Mouse (Mus musculus) limb, embryonic 13.5 days (tissue): ENCODE measurements around the gene Rpl36. TPM values are rescaled to one million over a fixed set of nuclear protein-coding genes. Genes with fewer than 3 reads are reported as not detected.
A peak's percentile ranks its signal among the peaks of the same experiment; 100 is the strongest.

Experiments
- ATAC-seq: fragments of 200-750 bp; cut with Nextera tagmentation; 2 replicates; pipeline ENCODE4 v1.8.0; 2017; ENCODE audit warnings: low read depth, moderate number of reproducible peaks, moderate TSS enrichment; ENCODE audit not compliant: low FRiP score
- H3K27ac ChIP-seq: fragments of 300-500 bp; sonication (generic); 2 replicates; pipeline ENCODE4 v1.5.1; 2015; ENCODE audit warnings: inconsistent platforms, mild to moderate bottlenecking, moderate library complexity
- H3K27me3 ChIP-seq: fragments of 300-500 bp; sonication (generic); 2 replicates; pipeline ENCODE4 v1.6.1; 2015; ENCODE audit warnings: mild to moderate bottlenecking, inconsistent platforms
- H3K36me3 ChIP-seq: fragments of 300-500 bp; sonication (generic); 2 replicates; pipeline ENCODE4 v1.6.1; 2015; ENCODE audit warnings: inconsistent platforms, mild to moderate bottlenecking, moderate library complexity
- H3K4me1 ChIP-seq: fragments of 300-500 bp; sonication (generic); 2 replicates; pipeline ENCODE4 v1.6.1; 2015; ENCODE audit warnings: inconsistent platforms
- H3K4me2 ChIP-seq: fragments of 300-500 bp; sonication (generic); replicated peaks from 2 replicates; pipeline ENCODE4 v1.6.1; 2015; ENCODE audit warnings: inconsistent platforms, mild to moderate bottlenecking, moderate library complexity
- H3K4me3 ChIP-seq: fragments of 300-500 bp; sonication (generic); 2 replicates; pipeline ENCODE4 v1.5.1; 2015; ENCODE audit warnings: moderate library complexity, mild to moderate bottlenecking, inconsistent platforms
- H3K9ac ChIP-seq: fragments of 300-500 bp; sonication (generic); 2 replicates; pipeline ENCODE4 v1.6.1; 2015; ENCODE audit warnings: mild to moderate bottlenecking, inconsistent platforms
- H3K9me3 ChIP-seq: fragments of 300-500 bp; sonication (generic); 2 replicates; pipeline ENCODE4 v1.6.1; 2016; ENCODE audit warnings: inconsistent platforms
- WGBS: fragments of 180-500 bp; shearing (Covaris S2); methylation state at CpG from one replicate; pipeline ENCODE4 v1.1.7; 2015; 5-methylcytosine and 5-hydroxymethylcytosine counted together
- polyA plus RNA-seq: library from polyadenylated mRNA; unstranded; fragments of >200 nt; fragmentation: Nextera tagmentation; extraction: Ambion mirVana; gene quantifications from 2 replicates; pipeline ENCODE4 v1.2.1, GENCODE M21; 2015

Rpl36 gene
- polyA plus RNA-seq, 1 experiment from 2014 or later = 1,714 TPM

GRCm38 (mm10) chr17:56587773-56588172, 25.4 kb upstream of the Rpl36 start:
- 71% methylated on average over 1 of the region's 1 CpGs for WGBS
- Histone ChIP-seq H3K36me3 (peaks cover 66% of the 10 kb centered on the region), H3K27me3 (no peaks in the 10 kb centered on the region), H3K4me2 (peak overlapping the region; percentile 27; the same call in 1 of the 2 replicates), H3K9ac (0 out of 2 replicates have a peak overlapping the region, but pooled peaks have one; percentile 91), H3K4me1 (peaks cover 47% of the 10 kb centered on the region), H3K4me3 (no peak overlapping the region; the same call in 1 of the 2 replicates), H3K9me3 (no peaks in the 10 kb centered on the region), H3K27ac (no peak overlapping the region)
- ATAC-seq = no peak

- H3K4me3 ChIP-seq = no peak overlapping the region
- no peaks in the 10 kb centered on the region for H3K27me3 ChIP-seq
- peaks cover 76% of the 10 kb centered on the region for H3K36me3 ChIP-seq
- no peak overlapping the region for H3K4me2 ChIP-seq
- ATAC-seq = no peak
- no peaks in the 10 kb centered on the region for H3K9me3 ChIP-seq
- H3K27ac ChIP-seq = no peak overlapping the region
- no peak overlapping the region for H3K9ac ChIP-seq
- WGBS = 96% methylated on average over 4 of the region's 4 CpGs
- peaks cover 39% of the 10 kb centered on the region for H3K4me1 ChIP-seq
Observed at GRCm38 (mm10) chr17:56588921-56589320, 24.3 kb upstream of the Rpl36 start.

- no peak overlapping the region for H3K27ac ChIP-seq
Observed at GRCm38 (mm10) chr17:56592553-56592952, 20.7 kb upstream of the Rpl36 start.

GRCm38 (mm10) chr17:56593527-56594271, 19.5 kb upstream of the Rpl36 start:
- no peak overlapping the region for H3K4me3 ChIP-seq
- peaks cover 94% of the 10 kb centered on the region for H3K36me3 ChIP-seq
- no peaks in the 10 kb centered on the region for H3K27me3 ChIP-seq
- H3K4me2 ChIP-seq = no peak overlapping the region
- H3K27ac ChIP-seq = no peak overlapping the region
- H3K9me3 ChIP-seq = no peaks in the 10 kb centered on the region
- WGBS = 89% methylated on average over 8 of the region's 8 CpGs
- ATAC-seq = peak; percentile 78
- H3K4me1 ChIP-seq = 0 out of 2 replicates have a peak, but pooled peaks cover 12% of the 10 kb centered on the region
- no peak overlapping the region for H3K9ac ChIP-seq

More at GRCm38 (mm10) chr17:56592553-56592952, 20.7 kb upstream of the Rpl36 start:
- H3K4me1 ChIP-seq = peaks cover 21% of the 10 kb centered on the region
- H3K27me3 ChIP-seq = no peaks in the 10 kb centered on the region
- H3K4me3 ChIP-seq = no peak overlapping the region
- no peaks in the 10 kb centered on the region for H3K9me3 ChIP-seq
- ATAC-seq = no peak
- no peak overlapping the region for H3K9ac ChIP-seq
- no peak overlapping the region for H3K4me2 ChIP-seq
- H3K36me3 ChIP-seq = peaks cover 98% of the 10 kb centered on the region

GRCm38 (mm10) chr17:56603186-56604069, 9.8 kb upstream of the Rpl36 start:
- WGBS = 93% methylated on average over 28 of the region's 28 CpGs
- ATAC-seq = no peak
- H3K27me3 ChIP-seq = no peaks in the 10 kb centered on the region
- peaks cover 6% of the 10 kb centered on the region for H3K4me1 ChIP-seq
- no peak overlapping the region for H3K4me3 ChIP-seq
- H3K9ac ChIP-seq = no peak overlapping the region
- no peak overlapping the region for H3K4me2 ChIP-seq
- peaks cover 86% of the 10 kb centered on the region for H3K36me3 ChIP-seq
- H3K9me3 ChIP-seq = no peaks in the 10 kb centered on the region
- H3K27ac ChIP-seq = no peak overlapping the region

GRCm38 (mm10) chr17:56604070-56604380, 9.2 kb upstream of the Rpl36 start:
- Histone ChIP-seq H3K4me3 (no peak overlapping the region), H3K27me3 (no peaks in the 10 kb centered on the region), H3K36me3 (peaks cover 86% of the 10 kb centered on the region), H3K9ac (no peak overlapping the region), H3K27ac (no peak overlapping the region), H3K9me3 (no peaks in the 10 kb centered on the region), H3K4me2 (no peak overlapping the region), H3K4me1 (peaks cover 12% of the 10 kb centered on the region)
- 90% methylated on average over 9 of the region's 9 CpGs for WGBS
- no peak for ATAC-seq

- no peak overlapping the region for H3K27ac ChIP-seq
- 87% methylated on average over 3 of the region's 3 CpGs for WGBS
- H3K4me3 ChIP-seq = no peak overlapping the region
- H3K27me3 ChIP-seq = no peaks in the 10 kb centered on the region
- H3K9ac ChIP-seq = no peak overlapping the region
- H3K36me3 ChIP-seq = peaks cover 82% of the 10 kb centered on the region
- H3K9me3 ChIP-seq = no peaks in the 10 kb centered on the region
- H3K4me2 ChIP-seq = no peak overlapping the region
- H3K4me1 ChIP-seq = peaks cover 14% of the 10 kb centered on the region
- ATAC-seq = no peak
Observed at GRCm38 (mm10) chr17:56604422-56604821, 8.8 kb upstream of the Rpl36 start.

GRCm38 (mm10) chr17:56605431-56605830, 7.8 kb upstream of the Rpl36 start:
- WGBS = 89% methylated on average over 9 of the region's 9 CpGs
- Histone ChIP-seq H3K4me3 (no peak overlapping the region), H3K9ac (no peak overlapping the region), H3K27ac (no peak overlapping the region), H3K4me1 (peaks cover 19% of the 10 kb centered on the region), H3K9me3 (no peaks in the 10 kb centered on the region), H3K27me3 (no peaks in the 10 kb centered on the region), H3K36me3 (peaks cover 72% of the 10 kb centered on the region), H3K4me2 (no peak overlapping the region)
- ATAC-seq = no peak

GRCm38 (mm10) chr17:56607521-56608062, 5.6 kb upstream of the Rpl36 start:
- Histone ChIP-seq H3K9ac (0 out of 2 replicates have a peak overlapping the region, but pooled peaks have one; percentile 26), H3K4me2 (no peak overlapping the region), H3K4me1 (peaks cover 29% of the 10 kb centered on the region), H3K27ac (no peak overlapping the region), H3K27me3 (no peaks in the 10 kb centered on the region), H3K36me3 (peaks cover 51% of the 10 kb centered on the region), H3K9me3 (no peaks in the 10 kb centered on the region), H3K4me3 (no peak overlapping the region; the same call in 1 of the 2 replicates)
- no peak for ATAC-seq
- WGBS = 69% methylated on average over 3 of the region's 3 CpGs

- Histone ChIP-seq H3K9ac (peak overlapping the region; percentile 85), H3K27ac (no peak overlapping the region; the same call in 1 of the 2 replicates), H3K27me3 (no peaks in the 10 kb centered on the region), H3K4me3 (peak overlapping the region; percentile 71), H3K4me2 (peak overlapping the region; percentile 88), H3K4me1 (peaks cover 29% of the 10 kb centered on the region), H3K36me3 (peaks cover 40% of the 10 kb centered on the region), H3K9me3 (no peaks in the 10 kb centered on the region)
- WGBS = 45% methylated on average over 5 of the region's 5 CpGs
- no peak for ATAC-seq
Observed at GRCm38 (mm10) chr17:56608699-56609098, 4.5 kb upstream of the Rpl36 start.

- peak within 1 kb of the TSS; percentile 48; the same call in 1 of the 2 replicates for H3K27ac ChIP-seq
- peaks cover 36% of the 10 kb centered on the region for H3K4me1 ChIP-seq
- no peaks in the 10 kb centered on the region for H3K9me3 ChIP-seq
- H3K4me3 ChIP-seq = peak within 1 kb of the TSS; percentile 71
- under 1% methylated on average over 44 of the region's 44 CpGs for WGBS
- peak within 1 kb of the TSS; percentile 88 for H3K4me2 ChIP-seq
- no peaks in the 10 kb centered on the region for H3K27me3 ChIP-seq
- peak within 1 kb of the TSS; percentile 85 for H3K9ac ChIP-seq
- ATAC-seq = peak; percentile 88
- H3K36me3 ChIP-seq = peaks cover 36% of the 10 kb centered on the region
Observed at GRCm38 (mm10) chr17:56609452-56610171, 3.6 kb upstream of the Rpl36 start, which contains the start of gene 2410015M20Rik. TSS of gene 2410015M20Rik (minus strand) at chr17:56609771.
